Mouse (Mus musculus) midbrain, postnatal 0 days (tissue): ENCODE measurements at regions not wholly inside any gene's neighbourhood (a gene's known extent, or its start where the extent isn't known, plus 50 kb on each side); places are given as distances from the start of the nearest gene placed in this dataset.
A peak's percentile ranks its signal among the peaks of the same experiment; 100 is the strongest.
"Not testable (repeated sequence)": the region's sequence is repeated elsewhere in the genome, so short reads cannot be mapped to it uniquely, and the experiment has no call there.

ENCODE experiments used
- ATAC-seq: fragments of 200-750 bp; cut with Nextera tagmentation; 2 replicates; pipeline ENCODE4 v1.8.0; 2017; ENCODE audit warnings: moderate number of reproducible peaks, mild to moderate bottlenecking, moderate TSS enrichment, moderate library complexity; ENCODE audit not compliant: low FRiP score
- DNase-seq: peaks from one replicate; pipeline ENCODE4 v3.0.0-alpha.2; 2015; ENCODE audit warnings: low spot score
- H3K27ac ChIP-seq: fragments of 300-500 bp; sonication (generic); 2 replicates; pipeline ENCODE4 v1.5.1; 2014; ENCODE audit warnings: low read depth, mild to moderate bottlenecking, low read length, mixed read lengths
- H3K27me3 ChIP-seq: fragments of 300-500 bp; sonication (generic); 2 replicates; pipeline ENCODE4 v1.6.1; 2014; ENCODE audit warnings: low read length, control low read depth, mixed read lengths; ENCODE audit not compliant: insufficient read depth
- H3K36me3 ChIP-seq: fragments of 300-500 bp; sonication (generic); 2 replicates; pipeline ENCODE4 v1.6.1; 2014; ENCODE audit warnings: low read length, control low read depth, mixed read lengths; ENCODE audit not compliant: insufficient read depth
- H3K4me1 ChIP-seq: fragments of 300-500 bp; sonication (generic); 2 replicates; pipeline ENCODE4 v1.6.1; 2014; ENCODE audit warnings: mild to moderate bottlenecking, control low read depth, antibody characterized with exemption, low read length, mixed read lengths; ENCODE audit not compliant: insufficient read depth
- H3K4me2 ChIP-seq: fragments of 300-500 bp; sonication (generic); 2 replicates; pipeline ENCODE4 v1.6.1; 2014; ENCODE audit warnings: low read depth, mild to moderate bottlenecking, low read length, mixed read lengths; ENCODE audit not compliant: poor library complexity, severe bottlenecking
- H3K4me3 ChIP-seq: fragments of 300-500 bp; sonication (generic); 2 replicates; pipeline ENCODE4 v1.5.1; 2014; ENCODE audit warnings: low read depth, mild to moderate bottlenecking, low read length, moderate library complexity
- H3K9ac ChIP-seq: fragments of 300-500 bp; sonication (generic); replicated peaks from 2 replicates; pipeline ENCODE4 v1.6.1; 2014; ENCODE audit warnings: mild to moderate bottlenecking, low read length, moderate library complexity, mixed read lengths; ENCODE audit not compliant: poor library complexity, severe bottlenecking
- H3K9me3 ChIP-seq: fragments of 300-500 bp; sonication (generic); 2 replicates; pipeline ENCODE4 v1.6.1; 2016; ENCODE audit warnings: low read length, control low read depth
- CTCF ChIP-seq: IDR thresholded peaks from 2 replicates; pipeline ENCODE4 v1.5.1; 2016; ENCODE audit warnings: antibody characterized with exemption, mild to moderate bottlenecking
- WGBS: fragments of 180-500 bp; shearing (Covaris S2); extraction: QIAGEN DNeasy Blood & Tissue Kit; methylation state at CpG from one replicate; pipeline ENCODE4 v1.1.7; 2014; 5-methylcytosine and 5-hydroxymethylcytosine counted together

DNA sequence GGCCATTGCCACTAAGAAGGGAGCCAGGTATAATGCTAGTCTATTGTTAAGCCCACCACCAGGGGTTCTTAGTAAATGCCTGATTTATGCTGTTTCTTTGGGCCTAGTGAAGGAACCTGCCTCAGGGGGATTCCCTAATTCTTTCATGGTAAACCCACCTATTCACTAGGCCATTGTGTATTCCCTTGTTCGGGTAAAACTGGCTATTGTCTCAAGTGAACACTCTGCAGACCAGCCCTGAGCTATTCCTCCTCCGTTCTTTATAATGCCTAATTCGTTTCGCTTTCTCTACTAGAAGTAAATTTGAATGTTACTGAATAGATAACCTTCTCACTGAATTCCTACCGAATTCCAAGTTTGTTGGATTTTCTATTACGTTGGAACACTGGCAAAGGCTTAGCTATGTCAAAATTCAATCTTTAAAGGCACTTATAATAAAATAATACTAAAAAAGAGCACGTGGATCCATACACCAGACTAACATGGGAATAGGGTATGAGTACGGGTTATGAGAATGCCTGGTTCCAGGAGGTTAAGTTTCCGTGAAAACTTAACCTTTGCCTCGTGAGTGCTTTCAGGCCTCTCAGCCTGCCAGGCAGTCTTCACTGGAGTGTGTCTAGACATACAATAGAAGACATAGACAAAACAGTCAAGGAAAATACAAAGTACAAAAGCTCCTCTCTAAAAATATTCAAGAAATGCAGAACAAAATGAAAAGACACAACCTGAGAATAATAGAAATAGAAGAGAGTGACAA lies 536.8 kb upstream of the Cntn5 start:
- not testable (repeated sequence) for H3K9me3 ChIP-seq, H3K4me2 ChIP-seq, ATAC-seq, H3K27me3 ChIP-seq, DNase-seq, H3K36me3 ChIP-seq, H3K9ac ChIP-seq, H3K4me3 ChIP-seq, H3K27ac ChIP-seq, H3K4me1 ChIP-seq
- 25% methylated on average over 10 of the region's 10 CpGs for WGBS

DNA sequence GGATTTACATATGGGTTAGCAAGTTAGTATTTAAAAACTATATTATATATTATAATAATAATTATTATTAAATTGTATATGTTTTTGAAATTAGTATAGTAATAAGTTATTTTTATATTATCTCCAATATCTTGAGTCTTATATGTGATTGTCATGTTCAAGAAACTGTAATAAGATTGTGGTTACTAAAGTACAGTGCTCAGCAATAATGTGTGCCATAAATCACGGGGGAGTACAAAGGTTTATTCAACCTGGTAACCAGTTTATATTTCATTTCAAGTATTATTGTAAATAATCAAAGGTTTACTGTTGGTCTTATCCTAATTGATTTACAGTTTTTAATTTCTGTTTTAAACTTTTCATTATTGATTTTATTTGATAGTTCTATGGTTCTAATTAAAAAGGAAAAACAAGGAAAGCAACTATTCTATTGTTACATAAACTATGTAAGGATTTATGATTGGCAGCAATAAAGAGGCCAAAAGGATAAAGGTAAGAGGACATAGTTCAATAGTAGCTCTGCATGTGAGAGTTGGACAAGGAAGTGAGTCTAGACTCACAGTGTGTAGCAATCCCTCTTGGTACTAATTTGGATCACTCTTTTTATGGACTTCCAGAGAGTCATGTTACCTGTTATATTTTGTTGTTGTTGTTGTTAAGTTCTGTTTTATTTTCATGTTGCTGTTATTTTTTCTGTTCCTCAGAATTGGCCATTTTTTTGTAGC lies 532.0 kb upstream of the Cntn5 start:
- no peak overlapping the region for H3K4me3 ChIP-seq
- no peaks in the 10 kb centered on the region for H3K27me3 ChIP-seq
- no peak overlapping the region for H3K27ac ChIP-seq
- TF ChIP-seq CTCF: no peak
- no peak for DNase-seq
- no peaks in the 10 kb centered on the region for H3K4me1 ChIP-seq
- H3K9me3 ChIP-seq: no peaks in the 10 kb centered on the region
- H3K9ac ChIP-seq: no peak overlapping the region
- H3K36me3 ChIP-seq: no peaks in the 10 kb centered on the region
- ATAC-seq: no peak
- WGBS: 83% methylated on average over 1 of the region's 1 CpGs
- no peak overlapping the region for H3K4me2 ChIP-seq

DNA sequence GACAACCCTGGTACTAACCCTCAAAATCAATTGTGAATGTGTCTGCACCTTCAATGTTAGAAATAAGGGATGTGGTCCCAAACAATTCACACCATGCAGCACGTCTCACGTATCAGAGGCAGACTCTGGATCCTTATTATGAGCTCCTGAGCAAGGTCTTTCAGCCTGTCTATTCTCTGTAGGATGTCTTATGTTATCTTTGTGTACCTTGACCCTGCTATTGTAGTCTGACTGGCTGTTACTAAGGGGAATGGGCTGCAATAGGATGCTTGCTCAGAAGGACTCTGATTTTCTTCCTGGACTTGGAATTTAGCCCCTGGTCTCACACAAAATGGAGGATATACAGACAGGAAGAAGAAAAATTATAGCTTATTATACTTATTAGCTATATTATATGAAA lies 531.4 kb upstream of the Cntn5 start:
- H3K27ac ChIP-seq: no peak overlapping the region
- 78% methylated on average over 2 of the region's 2 CpGs for WGBS
- TF ChIP-seq CTCF: no peak
- DNase-seq (no peak), ATAC-seq (no peak)
- H3K4me1 ChIP-seq: no peaks in the 10 kb centered on the region
- no peak overlapping the region for H3K4me2 ChIP-seq
- no peak overlapping the region for H3K9ac ChIP-seq
- no peaks in the 10 kb centered on the region for H3K36me3 ChIP-seq
- H3K9me3 ChIP-seq: no peaks in the 10 kb centered on the region
- no peak overlapping the region for H3K4me3 ChIP-seq
- no peaks in the 10 kb centered on the region for H3K27me3 ChIP-seq

DNA sequence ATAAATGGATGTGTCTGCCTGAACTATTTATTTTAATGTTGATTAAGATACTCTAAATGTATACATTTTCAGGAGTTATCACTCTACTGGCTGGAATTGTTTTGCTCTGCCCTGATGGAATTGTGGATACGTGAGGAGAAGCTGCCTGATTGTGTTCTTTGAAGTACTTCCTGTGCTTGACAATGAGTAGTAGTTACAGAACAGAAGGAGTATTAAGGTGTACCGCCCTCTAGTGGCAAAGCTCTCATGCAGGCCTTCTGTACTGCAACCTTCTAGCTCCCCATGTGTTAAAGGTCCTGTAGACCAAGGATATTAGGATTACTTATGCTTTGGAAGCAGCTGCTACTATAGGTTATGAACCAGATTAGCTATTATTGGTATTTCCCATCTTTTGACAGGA lies 530.4 kb upstream of the Cntn5 start:
- WGBS: 32% methylated on average over 2 of the region's 2 CpGs
- H3K4me1 ChIP-seq: no peaks in the 10 kb centered on the region
- no peaks in the 10 kb centered on the region for H3K27me3 ChIP-seq
- no peak overlapping the region for H3K27ac ChIP-seq
- ATAC-seq: no peak
- peak; percentile 46 for TF ChIP-seq CTCF
- no peak overlapping the region for H3K4me3 ChIP-seq
- no peaks in the 10 kb centered on the region for H3K36me3 ChIP-seq
- H3K9me3 ChIP-seq: no peaks in the 10 kb centered on the region
- H3K4me2 ChIP-seq: no peak overlapping the region
- H3K9ac ChIP-seq: no peak overlapping the region
- peak; percentile 42 for DNase-seq

DNA sequence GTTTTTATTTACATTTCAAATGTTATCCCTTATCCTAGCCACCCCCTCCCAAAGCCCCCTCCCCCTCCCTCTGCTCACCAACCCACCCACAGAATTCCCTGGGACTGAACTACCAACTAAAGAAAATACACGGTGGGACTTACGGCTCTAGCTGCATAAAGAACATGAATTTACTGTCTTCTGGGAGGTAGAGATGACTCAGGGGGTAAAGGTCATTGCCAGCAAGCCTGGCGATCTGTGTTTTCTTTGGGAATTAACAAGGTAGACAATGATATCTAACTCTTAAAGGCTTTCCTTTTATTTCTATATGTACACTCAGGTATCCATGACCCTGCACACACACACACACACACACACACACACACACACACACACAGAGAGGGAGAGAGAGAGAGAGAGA lies 521.9 kb upstream of the Cntn5 start:
- H3K27me3 ChIP-seq: no peaks in the 10 kb centered on the region
- no peak overlapping the region for H3K9ac ChIP-seq
- 82% methylated on average over 3 of the region's 3 CpGs for WGBS
- H3K4me1 ChIP-seq: no peaks in the 10 kb centered on the region
- no peaks in the 10 kb centered on the region for H3K9me3 ChIP-seq
- H3K4me2 ChIP-seq: no peak overlapping the region
- ATAC-seq (no peak), DNase-seq (no peak)
- no peak overlapping the region for H3K27ac ChIP-seq
- no peak for TF ChIP-seq CTCF
- H3K4me3 ChIP-seq: no peak overlapping the region
- H3K36me3 ChIP-seq: no peaks in the 10 kb centered on the region

DNA sequence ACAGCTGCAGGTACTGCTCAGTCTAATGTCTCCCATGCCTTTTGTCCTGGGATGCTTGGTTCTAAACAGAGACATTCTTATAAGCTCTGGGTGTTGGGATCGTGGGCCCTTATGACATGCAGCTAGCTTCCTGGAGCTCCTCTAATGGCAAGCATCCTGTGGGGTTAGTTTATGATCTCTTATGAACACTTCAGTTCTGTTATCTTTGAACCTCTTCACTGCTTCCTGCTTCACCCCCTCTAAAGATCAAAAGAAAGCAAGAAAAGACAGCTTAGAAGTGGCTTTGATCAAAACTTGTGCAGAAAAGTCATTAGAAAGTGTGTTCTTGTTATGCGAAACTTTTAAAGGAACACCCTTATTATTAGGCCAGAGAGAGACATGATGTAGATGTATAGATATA lies 492.3 kb upstream of the Cntn5 start:
- Histone ChIP-seq H3K36me3 (no peaks in the 10 kb centered on the region), H3K4me2 (no peak overlapping the region), H3K27ac (no peak overlapping the region), H3K27me3 (no peaks in the 10 kb centered on the region), H3K4me3 (no peak overlapping the region), H3K9ac (no peak overlapping the region), H3K4me1 (no peaks in the 10 kb centered on the region), H3K9me3 (no peaks in the 10 kb centered on the region)
- TF ChIP-seq CTCF: no peak
- DNase-seq: no peak
- no peak for ATAC-seq
- WGBS: 74% methylated on average over 2 of the region's 2 CpGs
